8 mouse cellular contexts compared by ENCODE assay signal in the genomic region with DNA sequence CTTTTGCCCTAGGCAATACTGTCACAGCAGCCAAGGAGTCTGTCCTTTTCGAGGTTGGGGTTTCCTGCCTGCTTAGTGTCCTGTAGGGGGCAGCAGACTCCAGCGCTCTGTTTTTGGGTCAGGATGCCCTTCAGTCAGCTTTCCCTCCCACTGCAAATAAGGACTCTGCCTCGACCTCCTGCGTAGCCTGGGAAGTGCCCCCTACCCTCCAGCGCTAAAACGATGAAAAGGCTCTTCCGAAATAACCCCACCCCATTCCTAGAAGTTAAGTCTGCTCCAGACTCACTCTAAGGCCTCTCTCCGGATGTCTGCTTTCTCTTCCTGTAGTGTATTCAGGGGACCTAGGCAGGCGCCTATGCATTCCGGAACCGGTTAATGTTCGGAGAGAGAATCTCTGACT. TPM values are rescaled to one million over a fixed set of nuclear protein-coding genes. Genes with fewer than 3 reads are reported as not detected.
DNase-seq lines count a peak whose midpoint lies in the region; ATAC-seq and TF ChIP-seq lines count a peak whose summit lies in the region.

No protein-coding gene starts in this region.

- peaks cover 45% of the 10 kb centered on the region for H3K27me3 ChIP-seq in erythroblast, embryonic 14.5 days (ENCODE audit: control insufficient read depth)
- no peaks in the 10 kb centered on the region for H3K27me3 ChIP-seq in heart, embryonic 15.5 days
- peaks cover 21% of the 10 kb centered on the region for H3K27me3 ChIP-seq in liver, embryonic 16.5 days (ENCODE audit: control insufficient read depth, insufficient read depth, low read depth, low read length)
- no peaks in the 10 kb centered on the region for H3K27me3 ChIP-seq in neural tube, embryonic 11.5 days (ENCODE audit: control insufficient read depth, insufficient read depth, low read length)
- no peaks in the 10 kb centered on the region for H3K27me3 ChIP-seq in testis, adult 2 months (ENCODE audit: control insufficient read depth, insufficient read depth, low read length)

- peak overlapping the region; percentile 59 for H3K9ac ChIP-seq in heart, embryonic 15.5 days
- peak overlapping the region; percentile 52 for H3K9ac ChIP-seq in liver, embryonic 16.5 days (ENCODE audit: low read depth, low read length)
- peak overlapping the region; percentile 47; the same call in 1 of the 2 replicates for H3K9ac ChIP-seq in neural tube, embryonic 11.5 days (ENCODE audit: low read length)

- WGBS in heart, embryonic 15.5 days: under 1% methylated on average over 12 of the region's 12 CpGs
- WGBS in liver, embryonic 16.5 days (ENCODE audit: insufficient replicate concordance): 0% methylated on average over 12 of the region's 12 CpGs
- WGBS in neural tube, embryonic 11.5 days: 0% methylated on average over 12 of the region's 12 CpGs

- H3K27ac ChIP-seq in bone marrow macrophage, adult 2 months (ENCODE audit: insufficient read depth, low read depth, low read length): peak overlapping the region; percentile 9; the same call in 1 of the 2 replicates
- peak overlapping the region; percentile 72 for H3K27ac ChIP-seq in heart, embryonic 15.5 days
- peak overlapping the region; percentile 29; the same call in 1 of the 2 replicates for H3K27ac ChIP-seq in liver, embryonic 16.5 days (ENCODE audit: low read length)
- no peak overlapping the region for H3K27ac ChIP-seq in neural tube, embryonic 11.5 days (ENCODE audit: low read depth, low read length)
- H3K27ac ChIP-seq in testis, adult 2 months (ENCODE audit: control insufficient read depth, insufficient read depth, low read depth, low read length): no peak overlapping the region

- peak; percentile 72 to 82 for DNase-seq in CD8-positive naive resting alpha-beta T cell, adult 2 months (ENCODE audit: low read depth in 2 of 2, low spot score in 2 of 2)
- peak; percentile 84 for DNase-seq in kidney, postnatal 10 days
- peak; percentile 79 for DNase-seq in neural tube, embryonic 11.5 days (ENCODE audit: low spot score)

- peaks cover 9% of the 10 kb centered on the region for H3K4me1 ChIP-seq in bone marrow macrophage, adult 2 months (ENCODE audit: control insufficient read depth, insufficient read depth, low read length)
- H3K4me1 ChIP-seq in erythroblast, embryonic 14.5 days (ENCODE audit: control insufficient read depth): peaks cover 29% of the 10 kb centered on the region
- peaks cover 28% of the 10 kb centered on the region for H3K4me1 ChIP-seq in heart, embryonic 15.5 days (replicated peaks)
- H3K4me1 ChIP-seq in liver, embryonic 16.5 days (ENCODE audit: control insufficient read depth, low read depth, low read length): peaks cover 18% of the 10 kb centered on the region
- peaks cover 16% of the 10 kb centered on the region for H3K4me1 ChIP-seq in neural tube, embryonic 11.5 days (ENCODE audit: control insufficient read depth, insufficient read depth, low read length)
- peaks cover 12% of the 10 kb centered on the region for H3K4me1 ChIP-seq in testis, adult 2 months (ENCODE audit: control insufficient read depth, insufficient read depth, low read length)

- no peaks in the 10 kb centered on the region for H3K36me3 ChIP-seq in erythroblast, embryonic 14.5 days (ENCODE audit: control insufficient read depth)
- H3K36me3 ChIP-seq in heart, embryonic 15.5 days: no peaks in the 10 kb centered on the region
- no peaks in the 10 kb centered on the region for H3K36me3 ChIP-seq in liver, embryonic 16.5 days (ENCODE audit: control insufficient read depth, insufficient read depth)
- no peaks in the 10 kb centered on the region for H3K36me3 ChIP-seq in neural tube, embryonic 11.5 days (ENCODE audit: control insufficient read depth, insufficient read depth, low read length)
- no peaks in the 10 kb centered on the region for H3K36me3 ChIP-seq in testis, adult 2 months (ENCODE audit: control insufficient read depth, insufficient read depth, low read length)

- peak overlapping the region; percentile 94 for H3K4me2 ChIP-seq in heart, embryonic 15.5 days
- H3K4me2 ChIP-seq in liver, embryonic 16.5 days (ENCODE audit: low read depth, low read length): peak overlapping the region; percentile 81
- H3K4me2 ChIP-seq in neural tube, embryonic 11.5 days (ENCODE audit: low read depth): peak overlapping the region; percentile 65

- peaks cover 3% of the 10 kb centered on the region; the same call in 1 of the 2 replicates for H3K9me3 ChIP-seq in erythroblast, embryonic 14.5 days (ENCODE audit: control insufficient read depth, low read length)
- H3K9me3 ChIP-seq in heart, embryonic 15.5 days (replicated peaks): no peaks in the 10 kb centered on the region
- no peaks in the 10 kb centered on the region for H3K9me3 ChIP-seq in liver, embryonic 16.5 days (replicated peaks; ENCODE audit: control insufficient read depth, low read length)
- H3K9me3 ChIP-seq in neural tube, embryonic 11.5 days (ENCODE audit: control insufficient read depth, low read length): no peaks in the 10 kb centered on the region

- ATAC-seq in heart, embryonic 15.5 days (replicated peaks; ENCODE audit: insufficient number of reproducible peaks, insufficient read depth, low FRiP score, low read depth): peak; percentile 21; the same call in 1 of the 2 replicates
- ATAC-seq in liver, embryonic 16.5 days (ENCODE audit: low read depth): peak; percentile 32; the same call in 1 of the 2 replicates
- ATAC-seq in neural tube, embryonic 11.5 days (ENCODE audit: insufficient read depth, low FRiP score, low TSS enrichment): peak; percentile 22; the same call in 1 of the 2 replicates

- H3K4me3 ChIP-seq in bone marrow macrophage, adult 2 months (ENCODE audit: insufficient read depth, low read length): peak overlapping the region; percentile 58
- peak overlapping the region; percentile 57 for H3K4me3 ChIP-seq in erythroblast, embryonic 14.5 days (replicated peaks)
- H3K4me3 ChIP-seq in heart, embryonic 15.5 days: peak overlapping the region; percentile 50
- H3K4me3 ChIP-seq in liver, embryonic 16.5 days (ENCODE audit: low read depth, low read length): peak overlapping the region; percentile 55
- H3K4me3 ChIP-seq in neural tube, embryonic 11.5 days (ENCODE audit: low read depth, low read length): peak overlapping the region; percentile 31
- H3K4me3 ChIP-seq in testis, adult 2 months (ENCODE audit: control insufficient read depth, low read depth, low read length): peak overlapping the region; percentile 63

- TF ChIP-seq POLR2A in bone marrow macrophage, adult 2 months (IDR thresholded peaks at IDR 0.05; ENCODE audit: borderline replicate concordance, low read depth, low read length): no peak
- TF ChIP-seq POLR2A in testis, adult 2 months (IDR thresholded peaks at IDR 0.05; ENCODE audit: control insufficient read depth, low read depth, low read length): no peak

- TF ChIP-seq CTCF in bone marrow macrophage, adult 2 months (IDR thresholded peaks at IDR 0.05; ENCODE audit: low read depth, low read length): peak; percentile 91
- peak; percentile 84; the same call in 1 of the 2 replicates for TF ChIP-seq CTCF in testis, adult 2 months (IDR thresholded peaks at IDR 0.05; ENCODE audit: control insufficient read depth, insufficient read depth, insufficient replicate concordance, low read depth, low read length)

RNA-seq across cellular contexts. Expression of gene Nanos3, which starts 1.5 kb away (rescaled TPM):
- polyA plus RNA-seq in bone marrow macrophage, adult 2 months (2012; ENCODE audit: insufficient read depth, insufficient read length, missing spikeins): not detected in 2 replicates
- not detected in 2 replicates for polyA plus RNA-seq in erythroblast, embryonic 14.5 days (2012)
- 1.4 and 1.6 TPM in 2 replicates for polyA plus RNA-seq in heart, embryonic 15.5 days (2015; fragmentation: Nextera tagmentation; extraction: Ambion mirVana)
- not detected in 2 replicates for polyA plus RNA-seq in liver, embryonic 16.5 days (2015; fragmentation: Nextera tagmentation; extraction: Ambion mirVana)
- 6.2 TPM in 2 replicates for polyA plus RNA-seq in neural tube, embryonic 11.5 days (2014; fragmentation: Nextera tagmentation; extraction: Ambion mirVana)
- polyA plus RNA-seq in testis, adult 2 months (2012; rRNA removed): 1.6 and 2.4 TPM in 2 replicates

RNA-seq across cellular contexts. Expression of gene 4930432K21Rik, which starts 38.7 kb away (rescaled TPM):
- polyA plus RNA-seq in bone marrow macrophage, adult 2 months (2012; ENCODE audit: insufficient read depth, insufficient read length, missing spikeins): 0.49 and 1.2 TPM in 2 replicates
- polyA plus RNA-seq in erythroblast, embryonic 14.5 days (2012): not detected in 2 replicates
- polyA plus RNA-seq in heart, embryonic 15.5 days (2015; fragmentation: Nextera tagmentation; extraction: Ambion mirVana): 0.60 and 0.77 TPM in 2 replicates
- polyA plus RNA-seq in liver, embryonic 16.5 days (2015; fragmentation: Nextera tagmentation; extraction: Ambion mirVana): 0.26 and 0.28 TPM in 2 replicates
- 1.0 and 1.3 TPM in 2 replicates for polyA plus RNA-seq in neural tube, embryonic 11.5 days (2014; fragmentation: Nextera tagmentation; extraction: Ambion mirVana)
- polyA plus RNA-seq in testis, adult 2 months (2012; rRNA removed): 57.2 and 65.0 TPM in 2 replicates

RNA-seq across cellular contexts. Expression of gene Cc2d1a, which starts 38.8 kb away (rescaled TPM):
- 23.6 and 28.8 TPM in 2 replicates for polyA plus RNA-seq in bone marrow macrophage, adult 2 months (2012; ENCODE audit: insufficient read depth, insufficient read length, missing spikeins)
- 1.0 and 1.4 TPM in 2 replicates for polyA plus RNA-seq in erythroblast, embryonic 14.5 days (2012)
- 11.9 and 18.7 TPM in 2 replicates for polyA plus RNA-seq in heart, embryonic 15.5 days (2015; fragmentation: Nextera tagmentation; extraction: Ambion mirVana)
- polyA plus RNA-seq in liver, embryonic 16.5 days (2015; fragmentation: Nextera tagmentation; extraction: Ambion mirVana): 5.3 and 5.8 TPM in 2 replicates
- 11.2 and 12.4 TPM in 2 replicates for polyA plus RNA-seq in neural tube, embryonic 11.5 days (2014; fragmentation: Nextera tagmentation; extraction: Ambion mirVana)
- 30.9 and 38.6 TPM in 2 replicates for polyA plus RNA-seq in testis, adult 2 months (2012; rRNA removed)

RNA-seq across cellular contexts. Expression of gene Zswim4, which starts 50.3 kb away (rescaled TPM):
- 9.4 and 10.9 TPM in 2 replicates for polyA plus RNA-seq in bone marrow macrophage, adult 2 months (2012; ENCODE audit: insufficient read depth, insufficient read length, missing spikeins)
- 0.44 and 0.65 TPM in 2 replicates for polyA plus RNA-seq in erythroblast, embryonic 14.5 days (2012)
- polyA plus RNA-seq in heart, embryonic 15.5 days (2015; fragmentation: Nextera tagmentation; extraction: Ambion mirVana): 7.6 and 9.7 TPM in 2 replicates
- 2.2 and 2.8 TPM in 2 replicates for polyA plus RNA-seq in liver, embryonic 16.5 days (2015; fragmentation: Nextera tagmentation; extraction: Ambion mirVana)
- polyA plus RNA-seq in neural tube, embryonic 11.5 days (2014; fragmentation: Nextera tagmentation; extraction: Ambion mirVana): 34.9 and 35.5 TPM in 2 replicates
- 16.9 and 17.4 TPM in 2 replicates for polyA plus RNA-seq in testis, adult 2 months (2012; rRNA removed)

Comparison
In these comparisons a context has a peak if more than half of its experiments do, and no peak if none do; other contexts are left out.
1. H3K27ac ChIP-seq: peak in bone marrow macrophage, adult 2 months (single experiment), heart, embryonic 15.5 days (single experiment) and liver, embryonic 16.5 days (single experiment); none in neural tube, embryonic 11.5 days (single experiment) and testis, adult 2 months (single experiment).
2. RNA of gene 4930432K21Rik, which starts 38.7 kb away (polyA plus RNA-seq): 57.2 to 65.0 TPM in testis, adult 2 months; 0.49 to 1.2 TPM in bone marrow macrophage, adult 2 months, 1.0 to 1.3 TPM in neural tube, embryonic 11.5 days, 0.60 to 0.77 TPM in heart, embryonic 15.5 days, 0.26 to 0.28 TPM in liver, embryonic 16.5 days and not detected in erythroblast, embryonic 14.5 days; every median in the first group is over 10 times any median in the second.
3. Peak in every context shown above with its lines, with median percentiles within 50 percentile points of each other: DNase-seq, H3K4me3 ChIP-seq, ATAC-seq, H3K4me2 ChIP-seq and H3K9ac ChIP-seq.